Comparison of ENCODE assay signal across 12 mouse cellular contexts in the genomic region with DNA sequence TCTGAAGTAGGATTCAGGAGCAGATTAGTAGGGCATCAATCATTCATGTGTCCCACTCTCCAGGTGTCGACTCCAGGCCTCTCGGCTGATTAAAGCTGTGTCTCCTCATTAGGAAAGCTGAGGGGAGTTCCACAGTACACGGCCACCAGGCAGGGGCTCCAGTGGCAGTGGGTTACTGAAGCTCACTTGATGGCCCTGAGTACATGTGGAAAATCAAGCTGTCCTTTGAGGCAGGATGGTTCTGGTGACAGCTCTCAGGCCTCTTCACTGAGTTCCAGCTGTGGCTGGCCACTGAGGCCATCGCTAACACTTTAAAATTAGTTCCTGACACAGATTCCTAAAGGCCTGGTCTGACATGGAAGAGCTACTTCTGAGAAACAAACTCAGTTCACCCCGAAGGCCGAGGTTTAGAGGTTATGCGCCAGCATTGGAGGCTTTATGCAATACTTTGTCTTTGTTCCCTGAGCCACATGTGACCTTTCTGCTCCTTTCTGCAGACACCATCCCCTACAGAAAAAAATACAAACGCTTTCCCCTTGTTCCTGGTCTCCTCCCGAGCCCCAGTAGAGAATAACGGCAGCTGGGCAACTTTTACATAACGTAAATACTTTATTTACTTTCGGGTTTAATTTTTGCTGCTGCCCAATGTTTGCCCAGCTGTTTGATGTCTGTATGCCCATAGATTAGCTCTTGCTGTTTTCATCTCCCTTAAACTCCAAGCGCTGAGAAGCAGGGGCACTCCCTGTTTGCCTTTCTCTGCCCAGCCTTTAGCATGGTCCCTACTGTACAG.
A peak's percentile ranks its signal among the peaks of the same experiment; 100 is the strongest.
DNase-seq lines count a peak whose midpoint lies in the region; ATAC-seq and TF ChIP-seq lines count a peak whose summit lies in the region.
"Had no signal": no experiment of that assay in that cellular context is flagged by ENCODE, and none has a peak within 500 bp of the region (broad histone marks: within the 10 kb centered on the region; RNA-seq: fewer than 3 reads in every experiment).

No protein-coding gene starts in this region.

- no peak for TF ChIP-seq CTCF in thymus, adult 2 months (IDR thresholded peaks at IDR 0.05; ENCODE audit: borderline replicate concordance, control insufficient read depth, extremely low read depth, insufficient read depth, low read length, poor library complexity)

- intact Hi-C loops in heart, postnatal 10 days (cut with DNase I): no loop called here

- H3K27ac ChIP-seq in midbrain, embryonic 11.5 days (ENCODE audit: low read depth, low read length): peak overlapping the region; percentile 54; the same call in 1 of the 2 replicates
- H3K27ac ChIP-seq in midbrain, embryonic 14.5 days (replicated peaks; ENCODE audit: low read depth, low read length): no peak overlapping the region; the same call in 1 of the 2 replicates
- H3K27ac ChIP-seq in stomach, embryonic 15.5 days: peak overlapping the region; percentile 84
- H3K27ac ChIP-seq in thymus, adult 2 months (ENCODE audit: control insufficient read depth, insufficient read depth, low read length): no peak overlapping the region
- H3K27ac ChIP-seq: forebrain, embryonic 15.5 days; kidney, postnatal 0 days had no signal

- TF ChIP-seq POLR2A in thymus, adult 2 months (IDR thresholded peaks at IDR 0.05; ENCODE audit: control insufficient read depth, extremely low read depth, insufficient read depth, low read length, poor library complexity): no peak

- no peaks in the 10 kb centered on the region for H3K36me3 ChIP-seq in midbrain, embryonic 11.5 days (ENCODE audit: control insufficient read depth, insufficient read depth, low read length)
- H3K36me3 ChIP-seq in midbrain, embryonic 14.5 days (ENCODE audit: control insufficient read depth, insufficient read depth, low read length): no peaks in the 10 kb centered on the region
- H3K36me3 ChIP-seq in stomach, embryonic 15.5 days: no peaks in the 10 kb centered on the region
- H3K36me3 ChIP-seq in thymus, adult 2 months (ENCODE audit: control insufficient read depth, insufficient read depth, low read length): no peaks in the 10 kb centered on the region
- H3K36me3 ChIP-seq: forebrain, embryonic 15.5 days had no signal

- peak; percentile 95 for DNase-seq in heart, adult 11 months
- DNase-seq in heart, postnatal 10 days: no peak
- DNase-seq in midbrain, embryonic 11.5 days (ENCODE audit: low spot score, missing footprints): peak; percentile 88
- no peak for DNase-seq in midbrain, embryonic 14.5 days
- DNase-seq in heart, postnatal 4 days: peak; percentile 15
- DNase-seq in thymus, adult 2 months: no peak
- DNase-seq: cerebellum, adult 8-10 months; left cerebral cortex, postnatal 4 days had no signal

- WGBS in midbrain, embryonic 11.5 days: 34% methylated on average over 13 of the region's 13 CpGs
- WGBS in midbrain, embryonic 14.5 days: 34% methylated on average over 13 of the region's 13 CpGs
- WGBS in stomach, embryonic 15.5 days: 33% methylated on average over 13 of the region's 13 CpGs
- 91% methylated on average over 13 of the region's 13 CpGs for WGBS in thymus, adult 2 months

- no peak overlapping the region for H3K9ac ChIP-seq in midbrain, embryonic 11.5 days (ENCODE audit: low read length)
- no peak overlapping the region for H3K9ac ChIP-seq in midbrain, embryonic 14.5 days (replicated peaks; ENCODE audit: low read length)
- no peak overlapping the region; the same call in 1 of the 2 replicates for H3K9ac ChIP-seq in stomach, embryonic 15.5 days
- H3K9ac ChIP-seq: forebrain, embryonic 15.5 days had no signal

- peak; percentile 66 for ATAC-seq in midbrain, embryonic 11.5 days (ENCODE audit: low FRiP score)
- ATAC-seq in midbrain, embryonic 14.5 days (ENCODE audit: low FRiP score, low TSS enrichment): no peak
- peak; percentile 89 for ATAC-seq in stomach, embryonic 15.5 days (ENCODE audit: insufficient read depth, low FRiP score, low read depth)
- ATAC-seq in granulocyte monocyte progenitor cell, adult 5-6 weeks (replicated peaks; ENCODE audit: poor library complexity, severe bottlenecking): no peak
- ATAC-seq: forebrain, embryonic 15.5 days had no signal

- H3K4me2 ChIP-seq in midbrain, embryonic 11.5 days: no peak overlapping the region
- no peak overlapping the region for H3K4me2 ChIP-seq in midbrain, embryonic 14.5 days (ENCODE audit: low read length)
- peak overlapping the region; percentile 16; the same call in 1 of the 2 replicates for H3K4me2 ChIP-seq in stomach, embryonic 15.5 days
- H3K4me2 ChIP-seq: forebrain, embryonic 15.5 days had no signal

- no peaks in the 10 kb centered on the region for H3K9me3 ChIP-seq in midbrain, embryonic 11.5 days (ENCODE audit: control insufficient read depth, low read length)
- no peaks in the 10 kb centered on the region for H3K9me3 ChIP-seq in midbrain, embryonic 14.5 days (ENCODE audit: control insufficient read depth, low read length)
- H3K9me3 ChIP-seq in stomach, embryonic 15.5 days: no peaks in the 10 kb centered on the region
- H3K9me3 ChIP-seq: forebrain, embryonic 15.5 days had no signal

- no peaks in the 10 kb centered on the region for H3K27me3 ChIP-seq in midbrain, embryonic 11.5 days (ENCODE audit: control insufficient read depth, insufficient read depth, low read length)
- H3K27me3 ChIP-seq in midbrain, embryonic 14.5 days (ENCODE audit: control insufficient read depth, insufficient read depth, low read length): no peaks in the 10 kb centered on the region
- no peaks in the 10 kb centered on the region for H3K27me3 ChIP-seq in stomach, embryonic 15.5 days (replicated peaks)
- H3K27me3 ChIP-seq in thymus, adult 2 months (ENCODE audit: control insufficient read depth, insufficient read depth, low read length): no peaks in the 10 kb centered on the region
- H3K27me3 ChIP-seq: forebrain, embryonic 15.5 days had no signal

- peaks cover 12% of the 10 kb centered on the region for H3K4me1 ChIP-seq in midbrain, embryonic 11.5 days (ENCODE audit: control insufficient read depth, insufficient read depth, low read length)
- H3K4me1 ChIP-seq in midbrain, embryonic 14.5 days (ENCODE audit: control insufficient read depth, insufficient read depth, low read length): peaks cover 4% of the 10 kb centered on the region; the same call in 1 of the 2 replicates
- H3K4me1 ChIP-seq in stomach, embryonic 15.5 days: peaks cover 6% of the 10 kb centered on the region
- H3K4me1 ChIP-seq in thymus, adult 2 months (replicated peaks; ENCODE audit: control insufficient read depth, insufficient read depth, low read length): no peaks in the 10 kb centered on the region

- no peak overlapping the region for H3K4me3 ChIP-seq in midbrain, embryonic 11.5 days (ENCODE audit: low read depth, low read length)
- no peak overlapping the region for H3K4me3 ChIP-seq in midbrain, embryonic 14.5 days (replicated peaks; ENCODE audit: low read depth, low read length)
- no peak overlapping the region for H3K4me3 ChIP-seq in stomach, embryonic 15.5 days (replicated peaks)
- no peak overlapping the region for H3K4me3 ChIP-seq in thymus, adult 2 months (ENCODE audit: control insufficient read depth, insufficient read depth, low read length)
- H3K4me3 ChIP-seq: forebrain, embryonic 15.5 days had no signal

Comparison
In these comparisons a context has a peak if more than half of its experiments do, and no peak if none do; other contexts are left out.
1. DNase-seq: peak in heart, adult 11 months (single experiment), midbrain, embryonic 11.5 days (single experiment) and heart, postnatal 4 days (single experiment); none in heart, postnatal 10 days (0 of 2), midbrain, embryonic 14.5 days (single experiment) and thymus, adult 2 months (single experiment).
2. ATAC-seq: peak in midbrain, embryonic 11.5 days (single experiment) and stomach, embryonic 15.5 days (single experiment); none in midbrain, embryonic 14.5 days (single experiment) and granulocyte monocyte progenitor cell, adult 5-6 weeks (single experiment).
3. H3K27ac ChIP-seq: peak in midbrain, embryonic 11.5 days (single experiment) and stomach, embryonic 15.5 days (single experiment); none in midbrain, embryonic 14.5 days (single experiment) and thymus, adult 2 months (single experiment).